In the genomic region with DNA sequence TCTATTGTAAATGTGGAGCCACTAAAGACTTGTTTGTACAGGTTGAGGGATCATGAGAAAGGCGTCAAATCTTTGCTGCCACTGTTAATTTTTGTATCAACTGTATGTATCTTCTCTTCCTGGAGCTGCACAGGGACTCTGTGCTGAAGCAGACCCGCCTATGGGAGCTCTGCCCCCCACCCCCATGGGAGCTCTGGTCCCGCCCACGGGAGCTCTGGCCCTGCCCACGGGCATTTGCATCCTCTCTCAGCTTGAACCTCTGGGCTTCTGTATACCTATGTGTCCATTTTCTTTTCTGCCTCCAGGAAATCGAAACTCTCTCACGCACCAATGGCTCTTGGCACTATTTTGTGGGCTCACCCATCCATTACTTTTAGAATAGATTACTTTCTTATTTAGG, we compare ENCODE assay signal across 25 mouse cellular contexts.
DNase-seq lines count a peak whose midpoint lies in the region; ATAC-seq and TF ChIP-seq lines count a peak whose summit lies in the region.
"Had no signal": no experiment of that assay in that cellular context is flagged by ENCODE, and none has a peak within 500 bp of the region (broad histone marks: within the 10 kb centered on the region; RNA-seq: fewer than 3 reads in every experiment).

No protein-coding gene starts in this region.

- peak; percentile 9 for DNase-seq in heart, postnatal 4 days
- no peak for DNase-seq in heart, adult 9 months (ENCODE audit: low spot score in 2 of 2)
- DNase-seq in liver, postnatal 0 days = peak; percentile 18
- DNase-seq in liver (no peak), MN1 (ENCODE audit: low spot score) (no peak)
- peak; percentile 8 to 23 for DNase-seq in thymus, postnatal 36 days
- no peak for DNase-seq in thymus, postnatal 0 days (ENCODE audit: low spot score)
- DNase-seq: cerebellum, adult 11 months; gastrocnemius, postnatal 25 days; kidney, postnatal 36 days; lung, adult 2 months; lung, postnatal 36 days; midbrain, embryonic 14.5 days; retina, postnatal 1 day; right cerebral cortex, postnatal 25 days; thymus, postnatal 25 days had no signal

- H3K27me3 ChIP-seq in liver, postnatal 0 days (ENCODE audit: insufficient read depth, low read length) = no peaks in the 10 kb centered on the region
- H3K27me3 ChIP-seq: embryonic facial prominence, embryonic 13.5 days; forebrain, embryonic 12.5 days; intestine, embryonic 15.5 days; limb, embryonic 12.5 days; liver, embryonic 12.5 days; stomach, embryonic 15.5 days had no signal

- H3K9ac ChIP-seq in liver, postnatal 0 days (replicated peaks) = no peak overlapping the region
- H3K9ac ChIP-seq: embryonic facial prominence, embryonic 13.5 days; forebrain, embryonic 12.5 days; intestine, embryonic 15.5 days; limb, embryonic 12.5 days; liver, embryonic 12.5 days; stomach, embryonic 15.5 days had no signal

- no peaks in the 10 kb centered on the region for H3K9me3 ChIP-seq in liver, postnatal 0 days (ENCODE audit: low read length)
- H3K9me3 ChIP-seq: embryonic facial prominence, embryonic 13.5 days; forebrain, embryonic 12.5 days; intestine, embryonic 15.5 days; limb, embryonic 12.5 days; liver, embryonic 12.5 days; stomach, embryonic 15.5 days had no signal

- no peak overlapping the region for H3K4me2 ChIP-seq in liver, postnatal 0 days (ENCODE audit: low read depth, low read length)
- H3K4me2 ChIP-seq: embryonic facial prominence, embryonic 13.5 days; forebrain, embryonic 12.5 days; intestine, embryonic 15.5 days; limb, embryonic 12.5 days; liver, embryonic 12.5 days; stomach, embryonic 15.5 days had no signal

- H3K36me3 ChIP-seq in liver, postnatal 0 days (replicated peaks; ENCODE audit: insufficient read depth, low read length) = no peaks in the 10 kb centered on the region
- H3K36me3 ChIP-seq: embryonic facial prominence, embryonic 13.5 days; forebrain, embryonic 12.5 days; intestine, embryonic 15.5 days; limb, embryonic 12.5 days; liver, embryonic 12.5 days; stomach, embryonic 15.5 days had no signal

- no peak for ATAC-seq in liver, postnatal 0 days
- ATAC-seq: hindbrain, embryonic 16.5 days; intestine, embryonic 15.5 days; liver, embryonic 12.5 days had no signal

- no peak overlapping the region for H3K4me3 ChIP-seq in liver, postnatal 0 days (ENCODE audit: low read depth, low read length)
- H3K4me3 ChIP-seq in cortical plate, adult 2 months (ENCODE audit: insufficient read depth, low read length) = no peak overlapping the region
- H3K4me3 ChIP-seq: embryonic facial prominence, embryonic 13.5 days; erythroblast, embryonic 14.5 days; forebrain, embryonic 12.5 days; intestine, embryonic 15.5 days; limb, embryonic 12.5 days; liver, embryonic 12.5 days; stomach, embryonic 15.5 days had no signal

- TF ChIP-seq EP300 in liver, postnatal 0 days (IDR thresholded peaks at IDR 0.05; ENCODE audit: low read depth) = no peak

- no peak for TF ChIP-seq CTCF in liver, postnatal 0 days (IDR thresholded peaks at IDR 0.05; ENCODE audit: low read depth)
- no peak for TF ChIP-seq CTCF in cortical plate, adult 2 months (IDR thresholded peaks at IDR 0.05; ENCODE audit: extremely low read depth, insufficient read depth, low read length)

- TF ChIP-seq POLR2A in cortical plate, adult 2 months (IDR thresholded peaks at IDR 0.05; ENCODE audit: extremely low read depth, insufficient read depth, low read length) = no peak

- 45% methylated on average over 7 of the region's 7 CpGs for WGBS in liver, postnatal 0 days (ENCODE audit: insufficient replicate concordance)

- H3K27ac ChIP-seq in liver, postnatal 0 days (ENCODE audit: low read depth) = no peak overlapping the region
- 0 out of 2 replicates have a peak overlapping the region, but pooled peaks have one; percentile 58 for H3K27ac ChIP-seq in cortical plate, adult 2 months (ENCODE audit: insufficient read depth, low read length)
- H3K27ac ChIP-seq: embryonic facial prominence, embryonic 13.5 days; forebrain, embryonic 12.5 days; intestine, embryonic 15.5 days; limb, embryonic 12.5 days; liver, embryonic 12.5 days; stomach, embryonic 15.5 days had no signal

- H3K4me1 ChIP-seq in liver, postnatal 0 days (ENCODE audit: insufficient read depth) = no peaks in the 10 kb centered on the region
- H3K4me1 ChIP-seq in cortical plate, adult 2 months (ENCODE audit: control insufficient read depth, insufficient read depth, low read length) = peaks cover 7% of the 10 kb centered on the region; the same call in 1 of the 2 replicates
- H3K4me1 ChIP-seq: embryonic facial prominence, embryonic 13.5 days; forebrain, embryonic 12.5 days; intestine, embryonic 15.5 days; limb, embryonic 12.5 days; liver, embryonic 12.5 days; stomach, embryonic 15.5 days had no signal

Comparison
In these comparisons a context has a peak if more than half of its experiments do, and no peak if none do; other contexts are left out.
1. DNase-seq: peak in heart, postnatal 4 days (single experiment), liver, postnatal 0 days (single experiment) and thymus, postnatal 36 days (2 of 2); none in heart, adult 9 months (0 of 2), liver (single experiment), thymus, postnatal 0 days (single experiment) and MN1 (single experiment).